Mouse (Mus musculus): ENCODE data around the gene Sfswap. TPM values are rescaled to one million over a fixed set of nuclear protein-coding genes. Genes with fewer than 3 reads are reported as not detected.

Gene Sfswap
- 10 to 100 TPM; 43.7 to 44.1 TPM for polyA plus RNA-seq (2017; shearing (Covaris generic))

DNA sequence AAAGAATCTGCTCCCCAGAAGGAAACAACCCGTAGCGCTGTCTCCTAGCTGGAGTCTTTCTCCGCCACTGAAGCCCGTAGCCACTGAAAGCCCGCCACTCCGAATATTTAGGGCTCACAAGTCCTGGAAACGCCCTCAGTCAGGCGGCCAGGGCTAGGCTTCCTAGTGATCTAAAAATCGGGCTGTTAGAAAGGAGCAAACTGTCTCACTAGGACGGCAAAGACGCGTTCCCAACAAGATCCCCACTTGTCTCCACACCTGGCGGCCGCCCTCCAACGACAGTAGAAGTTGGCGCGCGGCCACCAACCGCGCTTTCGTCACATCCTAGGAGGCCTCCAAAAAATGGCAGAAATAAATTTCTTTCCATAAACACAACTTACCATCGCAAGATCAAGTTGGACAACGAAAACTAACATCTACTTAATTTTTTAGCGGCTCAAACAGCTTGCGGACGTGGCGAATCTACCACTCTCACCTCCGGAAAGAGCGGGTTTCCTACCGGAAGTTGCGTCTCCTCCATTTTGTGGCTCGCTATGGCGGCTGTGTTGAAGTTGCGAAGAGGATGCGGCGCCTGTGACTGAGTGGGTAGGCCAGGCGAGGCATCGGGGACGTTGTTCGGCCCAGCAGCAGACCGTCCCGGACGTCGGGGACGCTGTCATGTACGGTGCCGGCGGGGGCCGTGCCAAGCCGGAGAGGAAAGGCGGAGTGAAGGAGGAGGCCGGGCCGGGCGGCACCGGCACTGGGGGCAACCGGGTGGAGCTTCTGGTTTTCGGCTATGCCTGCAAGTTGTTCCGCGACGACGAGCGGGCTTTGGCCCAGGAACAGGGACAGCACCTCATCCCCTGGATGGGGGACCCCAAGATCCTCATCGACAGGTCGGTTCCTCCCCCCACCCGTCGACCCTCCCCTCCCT lies at the start of gene Sfswap:
TSS of gene Sfswap (plus strand) at position 500 of the 913 bp plus-strand sequence.

DNA sequence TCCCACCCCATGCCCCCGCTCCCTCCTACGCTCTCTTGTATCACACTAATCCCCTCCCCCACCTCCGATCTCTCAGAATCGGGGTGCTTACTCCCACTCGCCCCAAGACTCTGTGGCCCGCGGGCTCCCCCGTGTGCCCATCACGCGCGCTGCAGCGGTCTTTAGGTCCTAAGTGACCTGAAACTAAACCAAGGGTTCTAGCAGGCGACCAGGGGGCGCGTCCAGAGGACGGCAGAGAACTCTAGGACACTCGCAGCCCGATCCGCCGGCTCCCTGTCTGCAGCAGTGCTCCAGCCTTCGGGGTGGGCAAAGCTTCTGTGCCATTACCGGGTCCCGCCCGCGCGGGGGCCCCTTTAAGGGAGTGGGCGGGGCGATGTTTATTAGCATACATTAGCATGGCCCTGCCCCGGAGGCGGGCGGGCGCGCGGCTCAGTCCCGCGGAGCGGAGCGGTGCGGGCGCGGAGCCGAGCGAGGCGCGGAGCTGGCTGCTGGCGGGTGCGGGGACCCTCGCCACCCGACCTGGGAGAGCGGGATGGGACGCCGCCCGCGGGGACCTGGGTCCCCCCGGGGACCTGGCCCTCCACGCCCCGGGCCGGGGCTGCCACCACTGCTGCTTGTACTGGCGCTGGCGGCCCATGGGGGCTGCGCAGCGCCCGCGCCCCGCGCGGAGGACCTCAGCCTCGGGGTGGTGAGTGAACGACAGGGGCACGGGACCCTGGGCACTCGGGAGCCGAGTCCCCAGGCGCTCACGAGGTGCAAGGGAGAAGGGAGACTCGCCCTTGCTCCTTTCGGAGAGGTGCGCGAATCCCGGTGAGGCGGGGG lies 83.0 kb downstream of the Sfswap start, which contains the start of gene Mmp17:
TSS of gene Mmp17 (plus strand) at position 409 of the 822 bp plus-strand sequence.

Other genes starting within 250 kb of the Sfswap start
- gene Mmp17, start 82.9 kb downstream of the Sfswap start, polyA plus RNA-seq (2017; shearing (Covaris generic)): 1 to 10 TPM in 1 of 2 experiments, under 1 TPM in 1; 0.08 to 1.1 TPM
- gene Zfp11, start 168.9 kb downstream of the Sfswap start, polyA plus RNA-seq (2017; shearing (Covaris generic)): 1 to 10 TPM; 2.1 to 4.5 TPM
- under 1 TPM in 1 of 2 experiments, not detected in 1; 0.14 TPM for gene Sept14, start 207.3 kb downstream of the Sfswap start, polyA plus RNA-seq (2017; shearing (Covaris generic))
- gene Mrps17, start 214.3 kb downstream of the Sfswap start, polyA plus RNA-seq (2017; shearing (Covaris generic)): 100 to 1,000 TPM; 102 to 133 TPM
- 10 to 100 TPM; 28.5 to 40.0 TPM for gene Nipsnap2, start 223.8 kb downstream of the Sfswap start, polyA plus RNA-seq (2017; shearing (Covaris generic))